Mouse (Mus musculus): Measurements from ENCODE around the gene Acbd3. TPM values are rescaled to one million over a fixed set of nuclear protein-coding genes. Genes with fewer than 3 reads are reported as not detected.

Acbd3 gene
- total and polyA plus RNA-seq, 3 experiments, result 14.5 to 23.5 (median 22.4) TPM

DNA sequence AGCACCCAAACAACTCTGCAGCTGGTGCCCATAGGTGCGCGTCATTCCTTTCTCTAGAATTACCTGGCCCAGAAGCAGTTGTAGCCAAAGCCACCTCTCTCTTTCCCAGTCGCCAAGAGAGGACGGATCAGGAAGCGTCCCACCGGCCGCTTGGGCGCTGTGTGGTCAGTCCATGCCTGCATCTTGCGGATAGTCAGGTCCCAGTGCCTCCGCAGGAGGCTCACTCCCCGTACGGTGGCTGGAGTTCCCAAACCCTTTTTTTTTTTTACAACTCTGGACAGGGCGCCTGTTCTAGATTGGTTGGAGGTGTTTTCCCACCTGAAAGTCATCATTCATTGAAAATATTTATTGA, 52.5 kb downstream of the Acbd3 start:
- TF ChIP-seq MAZ (IDR thresholded peaks at IDR 0.05; ENCODE audit: low read depth, low read length), result no peak
- TF ChIP-seq NELFE (IDR thresholded peaks at IDR 0.05; ENCODE audit: low read depth, low read length), result no peak
- TF ChIP-seq E2F4 (IDR thresholded peaks at IDR 0.05; ENCODE audit: insufficient replicate concordance, low read depth, low read length), result no peak
- TF ChIP-seq BHLHE40 (IDR thresholded peaks at IDR 0.05; ENCODE audit: low read depth, low read length), result no peak
- TF ChIP-seq USF2 (conservative IDR thresholded peaks at IDR 0.05; ENCODE audit: low read depth, low read length), result no peak
- no peak for TF ChIP-seq CHD1 (IDR thresholded peaks at IDR 0.05; ENCODE audit: low read depth, low read length)
- TF ChIP-seq IRF4 (IDR thresholded peaks at IDR 0.05; ENCODE audit: low read depth, low read length), result no peak
- no peak for TF ChIP-seq JUND (conservative IDR thresholded peaks at IDR 0.05; ENCODE audit: low read depth, low read length)
- no peak for TF ChIP-seq HCFC1 (IDR thresholded peaks at IDR 0.05; ENCODE audit: low read depth, low read length)
- Histone ChIP-seq H3K27me3 (replicated peaks) (no peaks in the 10 kb centered on the region), H3K4me2 (ENCODE audit: insufficient read depth, low read depth, poor library complexity, severe bottlenecking) (no peak overlapping the region), H3K9me3 (replicated peaks; ENCODE audit: low read length) (peaks cover 27% of the 10 kb centered on the region), H3K27ac (ENCODE audit: insufficient read depth, low read depth) (no peak overlapping the region), H3K4me3 (replicated peaks in 1 of 3; ENCODE audit: low read depth in 2 of 3, low read length in 2 of 3, poor library complexity in 1 of 3) (no peak overlapping the region), H3K36me3 (replicated peaks in 1 of 2; ENCODE audit: control insufficient read depth in 1 of 2, insufficient read depth in 1 of 2, low read length in 1 of 2) (no peaks in the 10 kb centered on the region), H3K9ac (ENCODE audit: insufficient read depth, low read depth) (no peak overlapping the region), H3K4me1 (ENCODE audit: control insufficient read depth in 1 of 2, insufficient read depth in 2 of 2) (peaks cover 11 to 15% of the 10 kb centered on the region in 2 experiments), H3K79me2 (replicated peaks; ENCODE audit: control insufficient read depth, extremely low read depth, insufficient read depth, poor library complexity, severe bottlenecking) (no peaks in the 10 kb centered on the region)
- in situ Hi-C loops (cut with MboI; ENCODE audit: low pct_ligation_motif_present, low pct_unique_long_range_greater_than_20kb, low sequenced_read_pairs), result no loop called here
- dilution Hi-C loops (cut with MboI; ENCODE audit: extremely low pct_ligation_motif_present, extremely low pct_unique_long_range_greater_than_20kb, low sequenced_read_pairs), result no loop called here
- DNase-seq (ENCODE audit: extremely low read depth), result no peak

DNA sequence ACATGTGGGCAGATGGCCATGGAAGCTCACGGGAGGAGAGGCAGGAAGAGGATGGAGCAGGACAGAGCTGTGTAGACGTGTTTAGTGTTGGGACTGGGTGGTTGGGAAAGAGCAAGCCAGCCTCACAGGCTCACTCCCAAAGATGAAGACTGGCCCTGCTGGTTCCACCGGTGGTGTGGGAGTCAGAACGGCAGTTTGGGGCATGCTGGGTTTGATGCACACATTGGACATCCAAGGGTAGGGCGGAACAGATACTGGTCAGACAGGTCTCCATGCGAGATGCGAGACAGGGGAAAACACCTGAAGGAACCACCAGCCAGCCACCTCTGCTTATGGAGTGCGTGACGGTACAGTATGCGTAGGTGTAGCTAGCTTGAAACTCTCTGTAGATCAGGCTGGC, 53.1 kb downstream of the Acbd3 start:
- H3K4me1 ChIP-seq (ENCODE audit: control insufficient read depth in 1 of 2, insufficient read depth in 2 of 2), result peaks cover 11 to 15% of the 10 kb centered on the region in 2 experiments
- TF ChIP-seq MEF2A (IDR thresholded peaks at IDR 0.05; ENCODE audit: borderline replicate concordance, low read depth, low read length) (no peak), CHD2 (IDR thresholded peaks at IDR 0.05; ENCODE audit: low read length) (no peak), ELF1 (IDR thresholded peaks at IDR 0.05; ENCODE audit: low read depth, low read length) (no peak)
- H3K4me2 ChIP-seq (ENCODE audit: insufficient read depth, low read depth, poor library complexity, severe bottlenecking), result no peak overlapping the region
- H3K79me2 ChIP-seq (replicated peaks; ENCODE audit: control insufficient read depth, extremely low read depth, insufficient read depth, poor library complexity, severe bottlenecking), result no peaks in the 10 kb centered on the region
- H3K9ac ChIP-seq (ENCODE audit: insufficient read depth, low read depth), result no peak overlapping the region
- DNase-seq (ENCODE audit: extremely low read depth), result no peak
- dilution Hi-C loops (cut with MboI; ENCODE audit: extremely low pct_ligation_motif_present, extremely low pct_unique_long_range_greater_than_20kb, low sequenced_read_pairs), result no loop called here
- no peaks in the 10 kb centered on the region for H3K27me3 ChIP-seq (replicated peaks)
- H3K4me3 ChIP-seq (replicated peaks in 1 of 3; ENCODE audit: low read depth in 2 of 3, low read length in 2 of 3, poor library complexity in 1 of 3), result no peak overlapping the region
- in situ Hi-C loops (cut with MboI; ENCODE audit: low pct_ligation_motif_present, low pct_unique_long_range_greater_than_20kb, low sequenced_read_pairs), result no loop called here
- H3K36me3 ChIP-seq (replicated peaks in 1 of 2; ENCODE audit: control insufficient read depth in 1 of 2, insufficient read depth in 1 of 2, low read length in 1 of 2), result no peaks in the 10 kb centered on the region
- no peak overlapping the region for H3K27ac ChIP-seq (ENCODE audit: insufficient read depth, low read depth)
- peaks cover 26% of the 10 kb centered on the region for H3K9me3 ChIP-seq (replicated peaks; ENCODE audit: low read length)

DNA sequence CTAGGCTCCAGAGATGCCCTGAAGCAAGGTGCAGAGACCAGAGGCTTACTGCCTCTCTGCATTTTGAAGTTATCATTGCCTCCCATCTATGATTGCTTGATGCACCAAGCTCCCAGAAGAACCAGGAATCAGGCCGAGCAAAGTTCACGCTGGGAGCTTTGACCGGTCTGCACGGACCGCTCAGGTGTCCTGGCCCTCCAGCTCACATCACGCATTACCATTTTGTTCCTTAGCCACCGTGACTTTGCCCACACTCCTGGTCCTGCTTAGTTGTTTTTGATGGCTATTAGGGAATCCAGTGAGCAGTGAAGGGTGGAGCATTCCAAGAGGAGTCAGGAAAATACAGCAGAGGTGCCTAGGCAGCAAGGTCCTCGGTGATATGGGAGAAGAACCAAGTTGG, 54.4 kb downstream of the Acbd3 start:
- Histone ChIP-seq H3K79me2 (replicated peaks; ENCODE audit: control insufficient read depth, extremely low read depth, insufficient read depth, poor library complexity, severe bottlenecking) (no peaks in the 10 kb centered on the region), H3K9me3 (replicated peaks; ENCODE audit: low read length) (peaks cover 16% of the 10 kb centered on the region), H3K27me3 (replicated peaks) (no peaks in the 10 kb centered on the region), H3K4me3 (replicated peaks in 1 of 3; ENCODE audit: low read depth in 2 of 3, low read length in 2 of 3, poor library complexity in 1 of 3) (no peak overlapping the region), H3K27ac (ENCODE audit: insufficient read depth, low read depth) (no peak overlapping the region), H3K9ac (ENCODE audit: insufficient read depth, low read depth) (no peak overlapping the region), H3K36me3 (replicated peaks in 1 of 2; ENCODE audit: control insufficient read depth in 1 of 2, insufficient read depth in 1 of 2, low read length in 1 of 2) (no peaks in the 10 kb centered on the region), H3K4me1 (ENCODE audit: control insufficient read depth in 1 of 2, insufficient read depth in 2 of 2) (peaks cover 10 to 13% of the 10 kb centered on the region in 2 experiments), H3K4me2 (ENCODE audit: insufficient read depth, low read depth, poor library complexity, severe bottlenecking) (no peak overlapping the region)
- dilution Hi-C loops (cut with MboI; ENCODE audit: extremely low pct_ligation_motif_present, extremely low pct_unique_long_range_greater_than_20kb, low sequenced_read_pairs) (no loop called here), in situ Hi-C loops (cut with MboI; ENCODE audit: low pct_ligation_motif_present, low pct_unique_long_range_greater_than_20kb, low sequenced_read_pairs) (no loop called here)
- no peak for TF ChIP-seq SIN3A (IDR thresholded peaks at IDR 0.05; ENCODE audit: low read length)
- no peak for TF ChIP-seq ZMIZ1 (IDR thresholded peaks at IDR 0.05; ENCODE audit: low read depth, low read length)
- TF ChIP-seq E2F4 (IDR thresholded peaks at IDR 0.05; ENCODE audit: insufficient replicate concordance, low read depth, low read length), result no peak
- no peak for TF ChIP-seq USF1 (IDR thresholded peaks at IDR 0.05; ENCODE audit: low read depth, low read length)
- TF ChIP-seq ZC3H11A (IDR thresholded peaks at IDR 0.05; ENCODE audit: low read depth, low read length), result no peak
- TF ChIP-seq MEF2A (IDR thresholded peaks at IDR 0.05; ENCODE audit: borderline replicate concordance, low read depth, low read length), result no peak
- no peak for TF ChIP-seq ETS1 (conservative IDR thresholded peaks at IDR 0.05; ENCODE audit: low read depth, low read length)
- TF ChIP-seq EP300 (IDR thresholded peaks at IDR 0.05; ENCODE audit: low read length), result no peak
- TF ChIP-seq CHD1 (IDR thresholded peaks at IDR 0.05; ENCODE audit: low read depth, low read length), result no peak
- TF ChIP-seq KAT2A (IDR thresholded peaks at IDR 0.05; ENCODE audit: insufficient replicate concordance, low read length), result no peak
- no peak for DNase-seq (ENCODE audit: extremely low read depth)
